Mouse (Mus musculus) kidney, postnatal 14 days (tissue): ENCODE results near the gene Hmcn1.

Experiments used
- DNase-seq: peaks from one replicate; pipeline ENCODE4 v3.0.0; 2022; ENCODE audit warnings: mixed read lengths

Gene Hmcn1

DNA sequence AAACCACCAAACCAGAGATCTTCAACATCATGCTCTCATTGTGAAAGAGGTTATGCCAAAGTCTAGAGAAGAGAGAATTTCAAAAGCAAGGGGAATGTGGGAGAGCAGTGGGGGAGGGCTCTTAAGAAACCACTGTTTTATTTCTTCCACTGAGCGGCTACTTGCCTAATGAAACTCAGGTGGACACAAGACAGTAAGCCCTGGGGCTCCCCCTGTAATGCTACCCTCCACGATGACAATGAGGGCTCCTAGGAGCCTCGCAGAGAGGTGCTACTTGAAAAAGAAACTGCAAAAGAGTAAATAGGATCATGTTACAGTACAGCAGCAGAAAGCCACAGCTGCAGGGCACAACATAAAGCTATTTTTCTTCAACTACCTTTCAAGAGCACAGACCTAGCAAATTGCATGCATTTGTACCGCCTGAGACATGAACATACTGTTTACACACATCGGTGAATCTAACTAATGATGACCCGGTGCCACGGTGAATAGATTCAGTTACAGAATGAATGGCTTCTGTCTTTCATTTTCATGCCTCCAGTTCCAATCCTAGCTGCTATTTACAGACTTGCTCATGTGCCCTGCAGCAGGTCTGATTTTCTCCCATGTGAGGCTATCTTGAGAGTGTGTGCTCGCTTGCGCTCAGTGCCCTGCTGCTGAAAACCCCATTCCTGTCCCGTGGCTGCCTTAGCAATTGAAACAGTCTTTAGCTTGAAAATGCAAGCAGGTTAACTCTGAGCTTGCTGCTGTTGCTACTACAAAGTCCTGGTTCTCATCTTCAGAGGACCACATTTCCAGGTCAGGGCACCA is 1.3 kb downstream of the Hmcn1 start:
- no peak for DNase-seq

DNA sequence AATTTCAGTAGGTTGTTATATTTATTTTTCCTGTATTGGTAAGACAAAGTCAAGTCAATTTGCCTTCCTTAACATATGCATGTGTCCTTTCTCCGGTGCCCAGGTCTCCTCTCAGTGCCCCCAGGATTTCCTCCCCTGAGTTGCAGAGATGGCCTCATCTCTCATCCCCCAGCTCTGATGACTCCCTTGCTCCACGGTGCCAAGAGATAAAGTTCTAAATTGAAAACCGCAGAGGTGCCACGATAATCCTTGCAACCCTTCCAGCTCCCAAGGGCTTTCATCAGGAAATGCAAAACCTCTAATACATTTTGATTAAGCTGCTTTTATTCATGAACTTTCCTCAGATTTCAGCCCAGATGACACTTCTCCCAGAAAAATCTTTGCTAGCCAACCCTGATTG is 8.3 kb downstream of the Hmcn1 start:
- no peak for DNase-seq

DNA sequence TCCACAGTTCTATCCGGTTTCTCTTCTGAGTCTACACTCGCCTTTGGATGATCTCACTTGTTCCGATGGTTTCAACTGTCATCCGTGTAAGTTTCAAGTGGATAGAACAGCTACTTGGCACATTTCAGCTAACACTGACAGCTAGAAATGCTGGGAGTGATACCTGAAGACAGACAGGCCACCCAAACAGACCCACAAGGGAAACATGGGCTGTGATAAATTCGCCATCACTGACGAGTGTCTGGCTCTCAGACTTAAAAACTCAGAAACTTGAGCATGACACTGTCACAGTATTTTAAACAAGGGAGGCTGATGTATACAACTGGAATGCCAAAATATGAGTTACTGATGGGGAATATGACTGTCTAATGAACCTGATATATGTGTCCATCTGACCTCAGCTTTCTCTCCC is 9.1 kb downstream of the Hmcn1 start:
- DNase-seq = no peak

DNA sequence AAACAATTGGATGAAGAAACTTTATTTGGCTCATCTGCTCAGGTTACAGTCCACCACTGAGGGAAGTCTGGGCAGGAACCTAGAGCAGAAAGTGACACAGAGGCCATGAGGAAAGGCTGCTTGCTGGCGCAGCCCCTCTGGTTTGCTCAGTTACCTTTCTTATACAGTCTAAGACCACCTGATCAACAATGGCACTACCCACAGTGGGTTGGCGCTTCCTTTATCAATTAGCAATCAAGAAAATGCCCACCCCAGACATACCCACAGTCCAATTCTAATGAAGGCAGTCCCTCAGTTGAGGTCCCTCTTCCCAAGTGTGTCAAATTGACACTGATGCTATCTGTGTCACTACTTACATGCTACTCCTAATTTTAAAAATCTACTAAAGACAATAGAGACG is 14.6 kb downstream of the Hmcn1 start:
- DNase-seq = no peak

DNA sequence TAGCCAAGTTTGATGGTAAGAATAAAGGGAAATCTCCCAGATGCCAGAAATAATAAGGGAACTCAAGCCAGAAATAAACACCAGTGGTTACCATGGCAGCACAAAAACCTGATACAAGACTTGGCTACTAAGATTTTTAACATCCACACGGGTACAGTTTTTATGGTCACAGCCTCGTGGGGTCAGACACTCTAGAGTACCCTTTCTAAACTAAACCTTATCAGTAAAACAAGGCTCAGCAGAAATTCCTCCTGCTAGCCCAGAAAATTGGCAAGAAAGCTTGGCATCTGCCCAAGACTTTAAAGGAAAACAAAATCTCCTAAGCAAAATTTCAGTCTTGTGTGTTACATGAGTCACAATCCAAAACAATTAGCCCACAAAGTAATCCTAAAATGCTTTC is 17.0 kb downstream of the Hmcn1 start:
- peak; percentile 15 for DNase-seq

DNA sequence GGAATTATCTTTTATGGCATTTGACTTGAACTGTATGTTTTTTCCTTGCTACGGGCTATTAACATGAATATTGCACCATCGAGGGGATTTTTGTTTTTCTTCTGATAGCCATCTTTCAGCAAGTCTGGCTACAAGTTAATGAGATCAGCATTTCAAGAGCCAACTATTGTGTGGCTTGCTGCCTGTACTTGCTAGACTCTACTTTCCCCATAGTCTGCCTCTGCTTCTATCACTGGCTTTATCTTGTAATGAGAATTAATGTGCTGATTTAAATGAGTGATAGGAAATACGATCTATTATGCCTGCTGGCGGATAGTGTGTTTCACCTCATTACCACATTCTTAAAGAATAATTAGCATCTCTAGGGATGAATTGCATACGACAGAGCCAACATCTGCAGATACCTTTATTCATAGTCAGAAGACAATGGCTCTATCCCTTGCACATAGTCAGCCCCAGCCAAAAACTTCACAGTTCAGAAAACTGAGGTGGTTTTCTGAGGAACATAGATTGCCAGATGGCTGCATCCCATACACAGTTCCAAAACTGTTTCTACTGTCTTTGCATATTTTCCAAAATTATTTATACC is 33.7 kb downstream of the Hmcn1 start:
- DNase-seq = no peak

DNA sequence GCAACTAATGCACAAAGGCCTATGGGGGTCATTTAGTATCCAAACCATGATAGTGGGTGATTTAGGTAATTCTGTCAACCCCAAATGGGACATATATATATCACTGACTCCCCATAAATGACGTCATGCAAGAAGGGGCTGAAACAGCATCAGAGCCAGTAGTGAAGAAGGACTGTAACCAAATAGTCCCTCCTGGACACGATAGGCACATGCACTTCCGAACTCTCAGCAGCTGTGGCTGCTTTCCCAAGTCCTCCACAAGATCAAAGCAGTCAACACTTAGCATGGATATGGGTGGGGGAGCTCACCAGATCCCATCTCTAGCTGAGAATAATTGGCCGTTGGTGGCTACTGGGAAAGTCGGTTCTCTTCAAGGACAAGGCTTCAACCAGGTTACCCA is 42.2 kb downstream of the Hmcn1 start:
- no peak for DNase-seq

DNA sequence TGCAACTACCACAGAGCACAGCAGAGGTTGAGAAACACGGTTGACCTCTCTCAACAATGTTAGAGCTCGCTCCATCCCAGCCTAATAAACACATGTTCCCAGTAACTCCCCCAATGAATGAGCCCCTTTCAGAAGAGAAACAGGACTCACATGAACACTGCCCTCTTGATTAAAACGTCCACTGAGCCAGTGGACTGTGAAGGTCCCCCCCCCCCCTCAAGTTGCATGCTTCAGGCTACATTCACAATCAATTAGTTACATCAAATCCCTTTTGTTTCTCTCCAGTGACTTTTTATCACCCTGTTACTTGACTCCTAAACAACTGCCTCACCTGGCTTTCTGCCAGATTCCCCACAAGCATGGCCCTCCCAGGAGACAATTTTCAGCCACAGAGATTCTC is 43.2 kb downstream of the Hmcn1 start:
- peak; percentile 16 for DNase-seq

DNA sequence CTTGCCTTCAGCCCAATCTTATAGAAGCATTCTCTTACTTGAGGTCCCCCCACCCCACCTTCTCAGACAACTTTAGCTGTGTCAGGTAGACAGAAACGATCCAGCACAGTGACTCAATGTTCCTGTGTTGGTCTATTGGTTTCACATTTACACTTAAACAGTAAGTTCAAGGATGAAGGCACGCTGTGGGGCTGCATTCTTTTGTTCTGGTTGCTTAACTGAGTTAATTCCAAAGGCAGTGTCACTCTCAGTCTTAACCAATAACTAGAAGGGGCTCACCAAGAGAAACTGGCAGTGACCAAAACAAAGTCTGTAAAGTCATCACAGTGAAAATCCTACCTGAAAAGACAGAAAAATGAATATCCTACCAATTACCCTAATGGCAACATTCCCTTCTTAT is 44.3 kb downstream of the Hmcn1 start:
- DNase-seq = no peak

DNA sequence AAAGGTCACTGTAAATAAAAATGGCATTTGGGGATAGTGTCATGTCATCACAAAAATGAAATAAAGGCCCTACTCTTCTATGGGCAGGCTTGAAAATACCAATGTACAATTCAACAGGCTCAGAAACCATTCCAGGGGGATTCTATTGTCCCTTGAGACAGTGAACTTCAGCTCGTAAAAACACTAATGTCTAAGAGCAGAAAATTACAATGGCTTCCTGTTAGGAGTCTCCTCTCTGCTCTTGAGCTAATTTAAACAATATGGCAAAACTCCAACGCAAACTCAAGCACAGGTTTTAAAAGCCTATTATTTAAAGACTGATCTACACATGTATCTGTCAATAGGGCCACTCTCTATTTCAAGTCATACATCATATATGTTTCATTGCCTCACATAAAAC is 49.6 kb downstream of the Hmcn1 start:
- no peak for DNase-seq

DNA sequence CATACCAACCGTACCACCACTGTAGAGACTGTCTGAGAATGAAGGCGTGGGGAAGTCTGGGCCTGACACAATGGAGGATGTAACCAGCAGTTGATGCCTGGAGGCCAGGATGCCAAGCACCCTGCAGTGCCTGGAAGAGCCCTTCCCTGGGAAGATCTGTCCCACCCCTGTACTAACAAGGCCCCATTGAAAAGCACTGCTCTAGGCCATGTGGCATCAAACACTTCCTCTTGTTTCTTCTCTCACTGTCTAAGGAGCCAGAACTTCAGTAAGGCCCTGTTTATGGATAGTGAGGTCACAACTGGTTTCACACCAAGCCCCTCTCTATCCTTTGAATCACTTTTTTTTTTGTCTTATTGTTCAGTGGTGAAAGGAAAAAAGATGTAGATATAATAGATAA is 51.1 kb downstream of the Hmcn1 start:
- no peak for DNase-seq

DNA sequence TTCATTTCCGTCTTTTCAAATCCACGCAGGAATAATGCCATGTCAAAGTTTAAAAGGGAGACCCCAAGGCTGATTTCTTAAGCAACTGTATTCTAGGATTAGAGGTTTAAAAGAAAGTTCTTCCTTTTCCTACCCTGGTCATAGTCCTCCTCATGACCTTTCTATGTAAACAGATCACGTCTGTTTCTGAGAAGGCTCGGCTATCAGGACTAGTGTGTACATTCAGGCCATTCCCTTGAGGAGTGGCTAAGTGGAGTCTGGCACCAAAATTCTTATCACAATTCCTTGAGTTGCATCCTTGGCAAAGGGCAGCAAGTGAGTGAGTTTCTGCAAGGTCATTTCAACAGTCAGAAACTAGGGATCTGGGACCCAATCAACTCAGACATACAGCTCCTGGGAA is 56.4 kb downstream of the Hmcn1 start:
- no peak for DNase-seq

DNA sequence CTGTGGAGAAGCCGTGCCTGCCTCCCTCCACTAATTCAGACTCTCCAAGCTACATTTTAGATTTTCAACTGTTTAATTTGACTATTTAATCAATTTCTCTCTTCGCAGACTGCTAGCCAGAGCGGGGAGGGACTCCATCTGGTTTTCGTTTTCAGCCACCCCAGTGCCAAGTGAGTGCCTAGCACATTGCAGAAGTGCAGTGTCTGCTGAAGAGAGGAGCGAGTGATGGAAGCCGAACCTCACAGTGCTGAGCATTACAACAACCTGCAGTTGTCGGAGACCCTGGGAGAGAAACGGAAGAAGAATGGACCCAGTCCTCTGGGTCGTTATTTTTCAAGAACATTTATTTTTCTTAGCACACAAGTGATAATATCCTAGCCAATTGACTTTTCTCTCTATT is 59.6 kb downstream of the Hmcn1 start:
- no peak for DNase-seq

DNA sequence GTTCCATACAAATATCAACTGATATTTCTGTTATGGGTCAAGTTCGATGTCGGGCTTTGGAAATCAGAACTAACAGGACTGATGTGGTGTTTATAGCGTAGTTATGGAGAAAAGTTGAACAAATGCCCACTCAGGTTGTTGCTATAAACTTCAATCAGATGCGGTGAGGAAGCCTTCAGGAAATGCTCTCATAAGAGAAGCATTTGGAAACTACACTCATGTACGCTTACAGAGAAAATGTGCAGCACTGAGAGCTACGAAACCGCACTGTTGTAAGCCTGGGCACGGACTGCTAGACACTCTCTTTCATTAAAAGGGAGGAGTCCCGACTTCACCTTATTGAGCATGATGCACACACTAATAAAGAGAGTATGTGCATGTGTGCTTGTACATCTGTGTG is 72.4 kb downstream of the Hmcn1 start:
- no peak for DNase-seq

DNA sequence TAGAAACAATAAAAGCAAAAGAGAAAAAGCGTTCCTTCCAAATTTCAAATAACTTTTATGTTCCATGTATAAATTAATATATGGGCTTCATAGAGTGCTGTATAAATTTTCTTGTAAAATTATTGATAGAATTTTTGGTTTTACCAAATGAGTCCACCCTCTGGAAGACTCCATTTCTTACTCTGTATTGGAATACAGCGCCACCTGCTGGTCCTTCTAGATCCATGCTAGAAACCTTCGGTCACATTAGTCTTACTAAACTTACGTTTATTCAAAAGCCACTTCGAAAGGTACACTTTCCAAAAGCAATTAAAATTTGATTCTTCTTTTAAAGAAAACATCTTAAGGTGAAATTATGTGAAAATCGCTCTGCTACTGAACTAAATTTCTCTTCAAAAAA is 73.0 kb downstream of the Hmcn1 start:
- DNase-seq = peak; percentile 72

DNA sequence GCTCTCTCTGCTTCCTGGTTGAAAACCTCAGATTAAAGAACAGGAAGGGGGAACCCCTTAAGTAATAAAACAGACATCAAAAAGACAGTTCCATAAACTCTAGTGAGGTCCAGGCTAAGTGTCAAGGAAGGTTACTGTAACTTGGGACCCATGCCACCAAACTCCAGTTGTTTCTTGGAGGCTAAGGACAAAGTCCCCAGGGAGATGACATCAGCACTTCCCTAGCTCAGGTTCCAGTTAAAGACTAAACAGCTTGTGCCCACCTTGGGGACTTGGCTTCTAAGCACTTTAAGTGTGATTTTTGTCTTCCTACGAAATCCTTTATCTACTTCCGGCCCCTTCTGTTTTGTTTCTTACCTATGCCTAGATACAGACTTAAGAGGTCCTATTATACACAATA is 78.3 kb downstream of the Hmcn1 start:
- peak; percentile 49 for DNase-seq

DNA sequence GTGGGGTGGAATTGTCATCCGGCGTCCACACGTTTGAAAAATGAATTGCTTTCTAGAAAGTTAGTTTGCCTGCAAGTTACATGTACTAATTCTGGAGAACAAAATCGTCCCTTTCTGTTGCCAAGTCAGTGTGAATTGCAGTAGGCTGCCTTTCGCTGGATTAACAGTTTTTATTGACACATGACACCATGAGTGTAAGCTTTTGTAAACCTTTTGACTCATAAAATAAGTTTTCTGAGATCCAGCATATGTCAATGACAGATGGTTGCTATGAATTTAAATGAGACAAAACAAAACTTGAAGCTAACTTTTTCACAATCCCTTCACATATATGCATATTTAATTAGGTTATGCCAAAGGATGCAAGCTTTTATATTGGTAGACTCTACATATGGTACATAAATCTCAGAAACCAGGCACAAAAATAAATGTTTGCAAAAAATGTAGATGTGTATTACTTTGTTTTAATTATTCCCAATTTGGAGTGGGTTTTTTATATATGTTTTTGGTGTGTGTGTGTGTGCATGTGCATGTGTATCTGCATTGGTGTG is 79.6 kb downstream of the Hmcn1 start:
- no peak for DNase-seq

DNA sequence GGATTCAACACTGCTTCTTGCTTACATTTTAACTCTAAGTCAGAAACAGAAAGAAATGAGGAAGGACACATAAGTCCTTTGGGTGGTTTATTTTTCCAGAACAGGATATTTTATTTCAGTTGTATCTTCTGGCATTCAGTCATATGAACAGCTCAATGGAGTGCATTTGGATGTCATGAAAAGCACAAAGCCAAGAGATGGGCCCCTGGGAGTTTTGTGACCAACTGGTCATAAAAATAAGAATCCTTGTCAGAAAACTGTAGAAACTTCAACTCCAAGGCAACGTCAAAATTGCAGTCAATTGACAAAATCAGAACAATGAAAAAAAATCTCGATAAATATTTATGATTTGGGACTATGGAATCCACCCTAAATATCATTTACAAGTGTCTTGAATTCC is 83.6 kb downstream of the Hmcn1 start:
- DNase-seq = no peak

DNA sequence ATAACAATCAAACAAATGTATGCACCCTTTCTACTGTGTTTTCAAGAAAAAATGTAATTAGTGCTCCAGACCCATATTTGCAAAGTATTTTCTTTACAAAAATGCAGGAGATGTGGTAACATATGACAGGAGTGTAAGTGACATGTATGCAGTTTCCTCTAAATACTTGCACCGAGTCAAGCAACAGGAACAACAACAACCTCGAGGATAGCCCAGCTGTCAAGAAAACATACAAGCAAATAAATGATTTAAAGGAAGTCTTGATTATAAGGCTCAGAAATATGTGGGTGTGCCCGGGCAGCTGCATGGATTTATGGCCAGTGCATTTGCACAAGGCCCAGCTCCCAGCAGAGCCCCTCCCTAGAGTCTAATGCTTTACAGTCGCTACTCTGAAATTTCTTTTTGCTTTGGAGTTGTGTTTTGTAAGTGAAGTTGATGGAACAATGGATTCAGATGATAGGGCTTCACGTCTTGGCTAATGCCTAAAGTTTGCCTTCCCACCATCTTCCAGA is 99.5 kb downstream of the Hmcn1 start:
- DNase-seq = no peak

DNA sequence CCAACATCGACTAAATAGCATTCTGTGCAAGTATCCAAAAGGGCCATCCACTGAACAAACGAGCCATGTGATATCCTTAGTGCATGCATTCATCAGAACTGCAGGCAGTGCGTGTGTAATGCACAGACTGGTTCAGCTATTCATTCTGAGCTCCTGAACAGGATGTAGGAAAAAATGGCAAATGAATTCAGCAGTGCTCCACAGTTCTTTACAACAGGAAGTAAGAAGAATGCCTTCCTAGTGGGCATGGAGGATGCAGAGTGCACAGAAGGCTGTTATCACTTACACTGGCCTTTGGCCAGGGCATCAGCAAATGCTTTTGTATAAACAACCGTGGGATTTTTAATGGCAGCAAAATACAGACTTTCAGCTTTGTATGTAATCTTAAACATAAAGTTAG is 103.2 kb downstream of the Hmcn1 start:
- DNase-seq = no peak

DNA sequence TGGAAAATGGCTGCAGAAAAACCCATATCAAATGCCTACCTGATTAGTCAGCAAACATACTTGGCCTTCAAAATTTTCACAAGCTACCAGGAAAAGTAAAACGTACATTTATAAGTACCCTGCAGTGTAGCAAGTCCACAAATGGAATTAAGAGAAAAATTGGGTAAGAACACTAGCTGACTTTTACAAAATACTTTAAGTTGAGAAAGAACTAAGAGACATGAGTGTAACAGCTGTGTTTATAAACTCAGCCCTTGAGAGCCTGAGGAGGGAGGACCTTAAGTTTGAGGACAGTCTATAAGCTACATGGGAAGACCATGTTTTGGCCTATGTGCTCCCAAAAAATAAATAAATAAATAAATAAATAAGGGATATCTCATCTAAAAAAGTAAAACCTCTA is 107.0 kb downstream of the Hmcn1 start:
- no peak for DNase-seq

DNA sequence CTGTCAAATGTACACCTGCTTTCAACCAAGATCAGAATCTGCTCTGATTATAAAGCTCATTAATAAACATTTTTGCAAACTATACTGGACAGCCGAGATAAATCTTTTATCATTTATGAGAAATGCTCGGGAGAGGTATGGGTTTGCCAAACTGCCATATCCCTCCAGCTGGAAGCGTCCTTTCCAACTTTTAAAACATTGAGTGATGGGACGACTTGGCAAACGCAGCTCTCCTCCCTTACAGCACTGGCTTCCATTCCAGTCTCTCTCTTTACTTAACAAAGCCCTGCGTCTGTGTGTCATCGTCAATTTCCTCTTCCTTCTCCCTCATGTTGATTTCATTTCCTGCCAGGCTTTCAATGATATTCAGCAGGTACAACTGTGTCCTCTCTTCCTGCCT is 114.8 kb downstream of the Hmcn1 start:
- peak; percentile 15 for DNase-seq

DNA sequence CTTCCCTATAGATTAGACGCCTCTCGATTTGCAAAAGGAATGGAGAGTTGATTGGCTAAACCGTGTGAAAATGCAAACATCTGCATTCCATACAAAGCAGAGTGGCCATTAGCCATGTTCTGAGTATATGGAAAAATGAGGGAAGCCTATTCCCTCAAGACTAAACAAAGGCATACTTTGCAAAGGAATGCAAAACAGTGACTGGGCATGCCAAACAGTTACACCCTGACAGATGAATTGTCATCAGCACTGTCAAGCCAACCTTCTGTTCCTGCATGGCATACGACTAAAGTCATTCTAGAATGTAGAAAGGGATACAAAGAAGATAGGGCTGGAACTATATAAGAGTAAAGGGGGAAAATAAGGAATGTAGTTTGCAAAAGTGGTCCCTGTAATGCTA is 115.3 kb downstream of the Hmcn1 start:
- DNase-seq = no peak

DNA sequence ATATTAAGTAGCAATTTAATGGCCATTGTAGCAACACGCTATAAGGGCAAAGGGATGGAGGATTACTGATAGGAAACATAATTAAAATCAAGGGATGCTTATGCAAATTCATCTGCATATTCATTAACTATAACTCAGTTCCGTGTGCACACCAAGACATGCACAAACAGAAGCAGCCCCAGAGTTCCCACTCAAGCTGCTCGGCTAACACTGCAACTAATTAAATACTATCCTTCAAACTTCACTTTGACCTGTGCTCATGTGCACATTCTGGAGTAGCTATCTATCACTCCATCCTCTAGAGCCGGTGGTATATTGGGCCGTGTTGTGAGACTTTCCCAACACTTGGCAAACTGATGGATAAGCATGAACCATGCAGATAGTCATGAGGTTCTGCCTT is 119.2 kb downstream of the Hmcn1 start:
- DNase-seq = no peak
